Mouse (Mus musculus): ENCODE measurements around the gene Tc2n. TPM values are rescaled to one million over a fixed set of nuclear protein-coding genes. Genes with fewer than 3 reads are reported as not detected.
"Not testable (repeated sequence)": the region's sequence is repeated elsewhere in the genome, so short reads cannot be mapped to it uniquely, and the experiment has no call there.

The Tc2n gene
- polyA plus RNA-seq, 1 experiment from 2014 or later = 0.40 TPM

GRCm38 (mm10) chr12:101699176-101699575 is 19.1 kb downstream of the Tc2n start:
- H3K4me3 ChIP-seq = no peak overlapping the region
- no peak overlapping the region for H3K4me2 ChIP-seq
- H3K9ac ChIP-seq = no peak overlapping the region

GRCm38 (mm10) chr12:101696521-101696920 is 21.8 kb downstream of the Tc2n start:
- WGBS = 86% methylated on average over 1 of the region's 1 CpGs

More at GRCm38 (mm10) chr12:101699176-101699575, 19.1 kb downstream of the Tc2n start:
- ATAC-seq (ENCODE audit: low FRiP score, low read depth) = no peak
- no peak overlapping the region for H3K27ac ChIP-seq (replicated peaks)
- no peaks in the 10 kb centered on the region for H3K9me3 ChIP-seq
- H3K36me3 ChIP-seq = no peaks in the 10 kb centered on the region
- no peaks in the 10 kb centered on the region for H3K27me3 ChIP-seq
- no peaks in the 10 kb centered on the region for H3K4me1 ChIP-seq (replicated peaks)
- 89% methylated on average over 3 of the region's 3 CpGs for WGBS

GRCm38 (mm10) chr12:101680538-101680937 is 37.8 kb downstream of the Tc2n start:
- no peak for ATAC-seq (ENCODE audit: low FRiP score, low read depth)
- no peak overlapping the region for H3K4me2 ChIP-seq
- H3K9me3 ChIP-seq = no peaks in the 10 kb centered on the region
- H3K27me3 ChIP-seq = no peaks in the 10 kb centered on the region
- H3K9ac ChIP-seq = no peak overlapping the region
- WGBS = 89% methylated on average over 2 of the region's 2 CpGs
- no peaks in the 10 kb centered on the region for H3K36me3 ChIP-seq
- H3K4me3 ChIP-seq = no peak overlapping the region
- H3K27ac ChIP-seq (replicated peaks) = no peak overlapping the region
- no peaks in the 10 kb centered on the region for H3K4me1 ChIP-seq (replicated peaks)

More at GRCm38 (mm10) chr12:101696521-101696920, 21.8 kb downstream of the Tc2n start:
- no peaks in the 10 kb centered on the region for H3K27me3 ChIP-seq
- no peaks in the 10 kb centered on the region for H3K36me3 ChIP-seq
- H3K4me2 ChIP-seq = no peak overlapping the region
- H3K4me1 ChIP-seq (replicated peaks) = no peaks in the 10 kb centered on the region
- no peak overlapping the region for H3K4me3 ChIP-seq
- ATAC-seq (ENCODE audit: low FRiP score, low read depth) = no peak
- no peak overlapping the region for H3K27ac ChIP-seq (replicated peaks)
- no peaks in the 10 kb centered on the region for H3K9me3 ChIP-seq
- H3K9ac ChIP-seq = no peak overlapping the region

- H3K27ac ChIP-seq (replicated peaks) = no peak overlapping the region
- H3K9ac ChIP-seq = no peak overlapping the region
- no peak overlapping the region for H3K4me3 ChIP-seq
- no peak for ATAC-seq (ENCODE audit: low FRiP score, low read depth)
- H3K4me1 ChIP-seq (replicated peaks) = no peaks in the 10 kb centered on the region
- H3K9me3 ChIP-seq = no peaks in the 10 kb centered on the region
- H3K27me3 ChIP-seq = no peaks in the 10 kb centered on the region
- 89% methylated on average over 2 of the region's 2 CpGs for WGBS
- no peaks in the 10 kb centered on the region for H3K36me3 ChIP-seq
- no peak overlapping the region for H3K4me2 ChIP-seq
These were observed 50.8 kb downstream of the Tc2n start for GRCm38 (mm10) chr12:101667502-101667901.

- 94% methylated on average over 1 of the region's 1 CpGs for WGBS
- H3K9me3 ChIP-seq = no peaks in the 10 kb centered on the region
- H3K4me3 ChIP-seq = no peak overlapping the region
- H3K27ac ChIP-seq (replicated peaks) = no peak overlapping the region
- no peaks in the 10 kb centered on the region for H3K4me1 ChIP-seq (replicated peaks)
- H3K4me2 ChIP-seq = no peak overlapping the region
- ATAC-seq (ENCODE audit: low FRiP score, low read depth) = no peak
- no peak overlapping the region for H3K9ac ChIP-seq
- no peaks in the 10 kb centered on the region for H3K27me3 ChIP-seq
- no peaks in the 10 kb centered on the region for H3K36me3 ChIP-seq
These were observed 85.2 kb downstream of the Tc2n start for GRCm38 (mm10) chr12:101633137-101633536.

- not testable (repeated sequence) for H3K27ac ChIP-seq (replicated peaks); H3K9me3 ChIP-seq; H3K27me3 ChIP-seq; H3K4me2 ChIP-seq; H3K4me1 ChIP-seq (replicated peaks); H3K4me3 ChIP-seq; H3K36me3 ChIP-seq; ATAC-seq (ENCODE audit: low FRiP score, low read depth); H3K9ac ChIP-seq
These were observed 111.7 kb downstream of the Tc2n start for GRCm38 (mm10) chr12:101606622-101607021.

Other genes starting within 250 kb of the Tc2n start
- gene Fbln5, start 100.5 kb upstream of the Tc2n start, polyA plus RNA-seq (2015; fragmentation: Nextera tagmentation; extraction: Ambion mirVana) = 15.0 and 17.4 TPM in 2 replicates
- 20.9 and 27.8 TPM in 2 replicates for gene Trip11, start 194.7 kb upstream of the Tc2n start, polyA plus RNA-seq (2015; fragmentation: Nextera tagmentation; extraction: Ambion mirVana)
- 8.2 and 11.2 TPM in 2 replicates for gene Atxn3, start 239.7 kb upstream of the Tc2n start, polyA plus RNA-seq (2015; fragmentation: Nextera tagmentation; extraction: Ambion mirVana)